Mouse (Mus musculus) lung, postnatal 0 days (tissue): Measurements from ENCODE around the gene Ptchd1.

Source experiments
- CTCF ChIP-seq: IDR thresholded peaks from 2 replicates; pipeline ENCODE4 v1.5.1; 2016; ENCODE audit warnings: antibody characterized with exemption, mild to moderate bottlenecking
- EP300 ChIP-seq: IDR thresholded peaks from 2 replicates; pipeline ENCODE4 v1.6.1; 2016; ENCODE audit warnings: antibody characterized with exemption, mild to moderate bottlenecking, control low read depth

GRCm38 (mm10) chrX:155624341-155624841 lies 777 bp upstream of the Ptchd1 start, which contains the start of gene Gm15155:
- TF ChIP-seq CTCF (no peak), EP300 (no peak)
